Mouse (Mus musculus) liver, postnatal 0 days (tissue): ENCODE data around the gene Sdhaf3. TPM values are rescaled to one million over a fixed set of nuclear protein-coding genes. Genes with fewer than 3 reads are reported as not detected.

ENCODE experiments used
- ATAC-seq: fragments of 200-750 bp; cut with Nextera tagmentation; 2 replicates; pipeline ENCODE4 v1.8.0; 2017; ENCODE audit warnings: mild to moderate bottlenecking, moderate library complexity
- DNase-seq: peaks from one replicate; pipeline ENCODE4 v3.0.0-alpha.2; 2016
- H3K27ac ChIP-seq: fragments of 300-500 bp; sonication (generic); 2 replicates; pipeline ENCODE4 v1.5.1; 2014; ENCODE audit warnings: antibody characterized with exemption, moderate library complexity, mild to moderate bottlenecking, low read depth
- H3K27me3 ChIP-seq: fragments of 300-500 bp; sonication (generic); 2 replicates; pipeline ENCODE4 v1.6.1; 2014; ENCODE audit warnings: low read length, control low read depth, mixed read lengths; ENCODE audit not compliant: insufficient read depth
- H3K36me3 ChIP-seq: fragments of 300-500 bp; sonication (generic); replicated peaks from 2 replicates; pipeline ENCODE4 v1.6.1; 2014; ENCODE audit warnings: mild to moderate bottlenecking, control low read depth, low read length, moderate library complexity, mixed read lengths; ENCODE audit not compliant: insufficient read depth
- H3K4me1 ChIP-seq: fragments of 300-500 bp; sonication (generic); 2 replicates; pipeline ENCODE4 v1.6.1; 2014; ENCODE audit warnings: antibody characterized with exemption, mild to moderate bottlenecking, control low read depth; ENCODE audit not compliant: insufficient read depth
- H3K4me2 ChIP-seq: fragments of 300-500 bp; sonication (generic); 2 replicates; pipeline ENCODE4 v1.6.1; 2014; ENCODE audit warnings: low read depth, mild to moderate bottlenecking, low read length, moderate library complexity, mixed read lengths
- H3K4me3 ChIP-seq: fragments of 300-500 bp; sonication (generic); 2 replicates; pipeline ENCODE4 v1.5.1; 2014; ENCODE audit warnings: low read depth, low read length
- H3K9ac ChIP-seq: fragments of 300-500 bp; sonication (generic); replicated peaks from 2 replicates; pipeline ENCODE4 v1.6.1; 2014; ENCODE audit warnings: mild to moderate bottlenecking, moderate library complexity
- H3K9me3 ChIP-seq: fragments of 300-500 bp; sonication (generic); 2 replicates; pipeline ENCODE4 v1.6.1; 2016; ENCODE audit warnings: mild to moderate bottlenecking, control low read depth, low read length, mixed read lengths
- CTCF ChIP-seq: sonication (generic); IDR thresholded peaks from 2 replicates; pipeline ENCODE4 v1.5.1; 2016; ENCODE audit warnings: antibody characterized with exemption, low read depth
- EP300 ChIP-seq: IDR thresholded peaks from 2 replicates; pipeline ENCODE4 v1.6.1; 2016; ENCODE audit warnings: antibody characterized with exemption, low read depth, mild to moderate bottlenecking
- WGBS: fragments of 180-500 bp; shearing (Covaris S2); extraction: QIAGEN DNeasy Blood & Tissue Kit; methylation state at CpG from one replicate; pipeline ENCODE4 v1.1.7; 2014; ENCODE audit not compliant: insufficient replicate concordance; 5-methylcytosine and 5-hydroxymethylcytosine counted together
- polyA plus RNA-seq: library from polyadenylated mRNA; unstranded; fragments of >200 nt; fragmentation: Nextera tagmentation; extraction: Ambion mirVana; gene quantifications from 2 replicates; pipeline ENCODE4 v1.2.1, GENCODE M21; 2015

Sdhaf3 gene
- polyA plus RNA-seq, 1 experiment from 2014 or later: 2.8 TPM

GRCm38 (mm10) chr6:7038835-7039234 is 83.0 kb downstream of the Sdhaf3 start:
- DNase-seq (no peak), ATAC-seq (no peak)
- WGBS: 88% methylated on average over 5 of the region's 5 CpGs
- H3K27ac ChIP-seq: no peak overlapping the region
- TF ChIP-seq CTCF (no peak), EP300 (no peak)
- H3K9ac ChIP-seq: no peak overlapping the region
- H3K4me3 ChIP-seq: no peak overlapping the region
- no peaks in the 10 kb centered on the region for H3K27me3 ChIP-seq
- no peaks in the 10 kb centered on the region for H3K4me1 ChIP-seq
- H3K36me3 ChIP-seq: no peaks in the 10 kb centered on the region; the same call in 1 of the 2 replicates
- H3K9me3 ChIP-seq: no peaks in the 10 kb centered on the region
- H3K4me2 ChIP-seq: no peak overlapping the region

DNA sequence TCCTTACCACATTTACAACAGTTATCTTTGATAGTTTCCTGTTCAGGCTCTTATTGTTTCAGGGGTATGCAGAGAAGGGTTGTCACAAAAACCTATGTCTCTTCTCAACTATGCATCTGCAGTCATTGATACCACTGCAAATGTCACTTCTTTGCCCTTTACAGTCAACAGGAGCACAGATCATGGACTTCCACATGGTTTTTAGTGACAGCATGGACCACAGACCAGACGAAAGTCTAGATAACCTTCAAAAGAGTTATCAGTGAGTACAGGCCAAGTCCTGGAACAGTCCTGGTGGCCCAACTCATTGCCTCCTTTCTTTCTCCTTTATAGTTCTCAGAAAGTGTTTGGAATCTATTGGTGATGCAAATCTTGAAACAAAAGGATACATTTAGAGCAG is 86.1 kb downstream of the Sdhaf3 start:
- no peak overlapping the region for H3K4me3 ChIP-seq
- ATAC-seq (no peak), DNase-seq (no peak)
- H3K9me3 ChIP-seq: no peaks in the 10 kb centered on the region
- no peaks in the 10 kb centered on the region for H3K27me3 ChIP-seq
- no peak for TF ChIP-seq CTCF
- no peak for TF ChIP-seq EP300
- H3K27ac ChIP-seq: no peak overlapping the region
- H3K9ac ChIP-seq: no peak overlapping the region
- WGBS: 39% methylated on average over 1 of the region's 1 CpGs
- H3K36me3 ChIP-seq: no peaks in the 10 kb centered on the region; the same call in 1 of the 2 replicates
- no peak overlapping the region for H3K4me2 ChIP-seq
- no peaks in the 10 kb centered on the region for H3K4me1 ChIP-seq

DNA sequence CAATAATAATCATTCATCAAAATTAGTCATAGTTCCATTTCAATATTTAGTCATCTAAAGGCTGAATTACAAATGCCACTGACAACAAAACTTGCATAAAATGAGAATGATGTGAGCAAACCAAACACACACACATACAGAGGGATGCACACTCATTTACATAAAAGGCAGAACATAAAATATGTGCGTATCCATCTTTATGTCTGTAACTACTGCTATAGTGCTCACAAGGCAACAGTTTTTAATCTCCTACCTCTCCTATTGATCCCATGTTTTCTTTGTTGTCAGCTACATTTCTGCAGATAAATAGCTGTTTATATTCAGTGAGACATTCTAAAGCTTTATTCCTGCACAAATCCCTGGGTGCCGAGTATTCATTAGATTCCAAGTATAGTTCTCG is 107.0 kb downstream of the Sdhaf3 start:
- H3K36me3 ChIP-seq: no peaks in the 10 kb centered on the region
- no peak overlapping the region for H3K4me2 ChIP-seq
- no peak for ATAC-seq
- no peaks in the 10 kb centered on the region for H3K9me3 ChIP-seq
- H3K9ac ChIP-seq: no peak overlapping the region
- 84% methylated on average over 3 of the region's 3 CpGs for WGBS
- H3K4me3 ChIP-seq: no peak overlapping the region
- no peaks in the 10 kb centered on the region for H3K4me1 ChIP-seq
- H3K27me3 ChIP-seq: no peaks in the 10 kb centered on the region
- TF ChIP-seq CTCF (no peak), EP300 (no peak)
- H3K27ac ChIP-seq: no peak overlapping the region
- no peak for DNase-seq

DNA sequence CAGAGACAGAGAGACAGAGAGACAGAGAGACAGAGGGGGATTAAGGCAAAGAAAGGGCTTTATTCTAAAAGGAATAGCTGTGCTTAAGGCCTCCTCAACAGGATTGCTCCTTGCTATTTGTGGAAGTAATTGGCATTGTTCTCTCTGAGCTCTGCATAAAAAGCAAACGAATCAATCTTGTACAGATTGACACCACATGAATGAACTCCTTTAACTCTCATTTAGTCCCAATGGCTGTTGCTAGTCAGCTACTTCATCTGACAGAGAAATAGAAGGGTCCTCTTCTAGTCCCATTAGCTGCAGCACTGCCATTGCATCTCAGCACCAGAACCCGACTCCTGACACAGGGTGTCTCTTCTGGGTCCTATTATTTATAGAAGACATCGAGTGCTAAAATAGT is 113.0 kb downstream of the Sdhaf3 start:
- ATAC-seq (no peak), DNase-seq (no peak)
- no peaks in the 10 kb centered on the region for H3K4me1 ChIP-seq
- 72% methylated on average over 3 of the region's 3 CpGs for WGBS
- H3K9ac ChIP-seq: no peak overlapping the region
- TF ChIP-seq CTCF (no peak), EP300 (no peak)
- no peaks in the 10 kb centered on the region for H3K9me3 ChIP-seq
- H3K4me2 ChIP-seq: no peak overlapping the region
- no peak overlapping the region for H3K4me3 ChIP-seq
- no peaks in the 10 kb centered on the region for H3K36me3 ChIP-seq
- no peak overlapping the region for H3K27ac ChIP-seq
- no peaks in the 10 kb centered on the region for H3K27me3 ChIP-seq

GRCm38 (mm10) chr6:7069463-7069862 is 113.7 kb downstream of the Sdhaf3 start:
- no peak for ATAC-seq
- no peaks in the 10 kb centered on the region for H3K4me1 ChIP-seq
- no peaks in the 10 kb centered on the region for H3K9me3 ChIP-seq
- TF ChIP-seq CTCF (no peak), EP300 (no peak)
- no peaks in the 10 kb centered on the region for H3K36me3 ChIP-seq
- no peak for DNase-seq
- no peaks in the 10 kb centered on the region for H3K27me3 ChIP-seq
- WGBS: 66% methylated on average over 2 of the region's 2 CpGs
- no peak overlapping the region for H3K27ac ChIP-seq
- H3K9ac ChIP-seq: no peak overlapping the region
- H3K4me3 ChIP-seq: no peak overlapping the region
- H3K4me2 ChIP-seq: no peak overlapping the region

DNA sequence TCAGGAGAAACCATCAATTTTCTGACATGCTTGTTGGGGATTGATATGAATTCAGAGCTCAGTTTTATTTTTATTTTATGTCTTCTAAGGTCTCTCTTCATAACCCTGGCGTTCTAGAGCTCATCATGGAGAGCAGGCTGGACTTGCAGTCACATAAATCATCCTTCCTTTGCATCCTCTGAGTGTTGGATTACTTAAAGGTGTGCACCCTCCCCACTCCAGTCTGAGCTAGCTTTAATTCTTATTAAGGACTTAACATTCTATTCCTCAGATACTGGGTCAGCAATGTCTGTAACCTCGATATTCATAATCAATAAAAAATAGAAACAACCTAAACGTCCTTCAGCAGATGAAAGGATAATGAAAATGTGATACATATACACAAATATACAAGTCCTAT is 126.2 kb downstream of the Sdhaf3 start:
- H3K9me3 ChIP-seq: no peaks in the 10 kb centered on the region
- no peak overlapping the region for H3K4me3 ChIP-seq
- DNase-seq (no peak), ATAC-seq (no peak)
- no peaks in the 10 kb centered on the region for H3K27me3 ChIP-seq
- no peaks in the 10 kb centered on the region for H3K36me3 ChIP-seq
- 58% methylated on average over 3 of the region's 3 CpGs for WGBS
- TF ChIP-seq EP300 (no peak), CTCF (no peak)
- no peak overlapping the region for H3K4me2 ChIP-seq
- H3K9ac ChIP-seq: no peak overlapping the region
- H3K27ac ChIP-seq: no peak overlapping the region
- no peaks in the 10 kb centered on the region for H3K4me1 ChIP-seq

- Histone ChIP-seq H3K27me3 (no peaks in the 10 kb centered on the region), H3K4me2 (no peak overlapping the region), H3K4me1 (no peaks in the 10 kb centered on the region), H3K4me3 (no peak overlapping the region), H3K27ac (no peak overlapping the region), H3K9me3 (no peaks in the 10 kb centered on the region), H3K36me3 (no peaks in the 10 kb centered on the region), H3K9ac (no peak overlapping the region)
- no peak for ATAC-seq
- 74% methylated on average over 5 of the region's 5 CpGs for WGBS
- TF ChIP-seq CTCF (no peak), EP300 (no peak)
- no peak for DNase-seq
These were observed 126.9 kb downstream of the Sdhaf3 start for GRCm38 (mm10) chr6:7082467-7083259.
